ENCODE assay signal across 25 mouse cellular contexts in genomic region chr8:90851544-90851943, GRCm38 (mm10). TPM values are rescaled to one million over a fixed set of nuclear protein-coding genes. Genes with fewer than 3 reads are reported as not detected.
A peak's percentile ranks its signal among the peaks of the same experiment; 100 is the strongest.
DNase-seq lines count a peak whose midpoint lies in the region; TF ChIP-seq lines count a peak whose summit lies in the region.
"Had no signal": no experiment of that assay in that cellular context is flagged by ENCODE, and none has a peak within 500 bp of the region (broad histone marks: within the 10 kb centered on the region; RNA-seq: fewer than 3 reads in every experiment).

No protein-coding gene starts in this region.

- H3K9ac ChIP-seq in ES-Bruce4 (ENCODE audit: low read depth, poor library complexity, severe bottlenecking) (no peak overlapping the region), ES-E14 (ENCODE audit: insufficient read depth, low read depth, low read length, poor library complexity, severe bottlenecking) (no peak overlapping the region)
- H3K9ac ChIP-seq: embryonic facial prominence, embryonic 13.5 days; embryonic facial prominence, embryonic 15.5 days; forebrain, embryonic 12.5 days had no signal

- H3K9me3 ChIP-seq in ES-Bruce4 (replicated peaks; ENCODE audit: control insufficient read depth, insufficient read depth, low read length, poor library complexity, severe bottlenecking): no peaks in the 10 kb centered on the region
- H3K9me3 ChIP-seq in ES-E14 (ENCODE audit: control insufficient read depth, insufficient read depth, low read depth, low read length): no peaks in the 10 kb centered on the region
- H3K9me3 ChIP-seq: embryonic facial prominence, embryonic 13.5 days; embryonic facial prominence, embryonic 15.5 days; forebrain, embryonic 10.5 days; forebrain, embryonic 12.5 days had no signal

- no peaks in the 10 kb centered on the region for H3K27me3 ChIP-seq in ES-Bruce4 (ENCODE audit: control insufficient read depth, insufficient read depth, low read length, poor library complexity, severe bottlenecking)
- H3K27me3 ChIP-seq: embryonic facial prominence, embryonic 13.5 days; embryonic facial prominence, embryonic 15.5 days; forebrain, embryonic 12.5 days had no signal

- 0 out of 2 replicates have a peak, but pooled peaks have one; percentile 59 for TF ChIP-seq EP300 in ES-Bruce4 (IDR thresholded peaks at IDR 0.05; ENCODE audit: insufficient read depth, low read depth, low read length)

- in situ Hi-C loops in ES-E14 (cut with MboI; ENCODE audit: low sequenced_read_pairs in 2 of 2, unreplicated experiment in 2 of 2): no loop called here

- DNase-seq in ES-E14 (ENCODE audit: low read depth, low spot score) (no peak), ZHBTc4 (ENCODE audit: low read depth, low spot score) (peak; percentile 84)
- no peak for DNase-seq in right cerebral cortex, postnatal 4 days
- DNase-seq in kidney, postnatal 4 days: no peak
- DNase-seq in ovary, adult 18-20 months (ENCODE audit: low spot score): no peak
- DNase-seq: adrenal gland, adult 2 months; adrenal gland, postnatal 10 days; adrenal gland, postnatal 25 days; cerebellum, adult 11 months; cerebellum, adult 18-20 months; cerebellum, adult 8-10 months; cerebellum, adult 9-11 months; cerebellum, postnatal 14 days; cerebellum, postnatal 36 days; embryo, embryonic 11 days had no signal

- no peak for TF ChIP-seq CTCF in ES-Bruce4 (IDR thresholded peaks at IDR 0.05; ENCODE audit: low read depth, low read length)

- H3K4me3 ChIP-seq in ES-Bruce4 (ENCODE audit: low read depth, low read length) (no peak overlapping the region), ES-E14 (ENCODE audit: insufficient read depth in 1 of 2, low read depth in 1 of 2, low read length in 2 of 2, poor library complexity in 1 of 2, severe bottlenecking in 1 of 2) (no peak overlapping the region)
- H3K4me3 ChIP-seq: embryonic facial prominence, embryonic 13.5 days; embryonic facial prominence, embryonic 15.5 days; erythroblast, embryonic 14.5 days; forebrain, embryonic 10.5 days; forebrain, embryonic 12.5 days had no signal

- H3K36me3 ChIP-seq in ES-Bruce4 (ENCODE audit: control insufficient read depth, insufficient read depth, low read length, poor library complexity, severe bottlenecking): no peaks in the 10 kb centered on the region
- H3K36me3 ChIP-seq in ES-E14 (ENCODE audit: control insufficient read depth, insufficient read depth, low read length, poor library complexity, severe bottlenecking): peaks cover 2% of the 10 kb centered on the region; the same call in 1 of the 2 replicates
- H3K36me3 ChIP-seq: embryonic facial prominence, embryonic 13.5 days; embryonic facial prominence, embryonic 15.5 days; forebrain, embryonic 12.5 days had no signal

- H3K4me1 ChIP-seq in ES-Bruce4 (ENCODE audit: control insufficient read depth, insufficient read depth, low read length): peaks cover 13% of the 10 kb centered on the region
- H3K4me1 ChIP-seq in ES-E14 (ENCODE audit: control insufficient read depth in 2 of 2, insufficient read depth in 2 of 2, low read length in 2 of 2, poor library complexity in 1 of 2): peaks cover 7 to 36% of the 10 kb centered on the region in 2 experiments

- no peak for TF ChIP-seq POLR2A in ES-Bruce4 (IDR thresholded peaks at IDR 0.05; ENCODE audit: insufficient read depth, low read length)

- H3K27ac ChIP-seq in ES-Bruce4 (ENCODE audit: insufficient read depth, low read length) (peak overlapping the region; percentile 92), ES-E14 (ENCODE audit: insufficient read depth, low read depth, low read length, poor library complexity, severe bottlenecking) (peak overlapping the region; percentile 53; the same call in 1 of the 2 replicates)
- H3K27ac ChIP-seq: embryonic facial prominence, embryonic 13.5 days; embryonic facial prominence, embryonic 15.5 days; forebrain, embryonic 10.5 days; forebrain, embryonic 12.5 days had no signal

TF ChIP-seq in ES-E14, 5 proteins besides CTCF, POLR2A, EP300 and RAD21:
- TF ChIP-seq MAFK (IDR thresholded peaks at IDR 0.05; ENCODE audit: insufficient read depth, low read depth, low read length) (no peak), HCFC1 (IDR thresholded peaks at IDR 0.05; ENCODE audit: borderline replicate concordance, insufficient read depth, low read length) (no peak), CHD2 (IDR thresholded peaks at IDR 0.05; ENCODE audit: low read depth, low read length) (no peak), ZNF384 (IDR thresholded peaks at IDR 0.05; ENCODE audit: low read depth, low read length) (no peak), ZC3H11A (IDR thresholded peaks at IDR 0.05; ENCODE audit: borderline replicate concordance, low read depth, low read length) (no peak)

RNA-seq across cellular contexts. Expression of gene Chd9, which starts 23.4 kb away (rescaled TPM):
- polyA plus RNA-seq in ES-Bruce4 (2011; ENCODE audit: insufficient read depth, insufficient read length, low read depth, missing spikeins): 67.7 and 71.6 TPM in 2 replicates
- 32.4 and 41.6 TPM in 2 replicates for total RNA-seq in ES-E14 (2012; rRNA removed)

RNA-seq across cellular contexts. Expression of gene Gm19935, which starts 34.4 kb away (rescaled TPM):
- polyA plus RNA-seq in ES-Bruce4 (2011; ENCODE audit: insufficient read depth, insufficient read length, low read depth, missing spikeins): not detected in 2 replicates
- 0.32 and 0.49 TPM in 2 replicates for total RNA-seq in ES-E14 (2012; rRNA removed)
- total RNA-seq: adrenal gland, adult 2 months; adrenal gland, postnatal 10 days; adrenal gland, postnatal 25 days; adrenal gland, postnatal 4 days; common myeloid progenitor, adult 5-6 weeks; MEL had no signal
- polyA plus RNA-seq: adrenal gland, adult 2 months; embryonic facial prominence, embryonic 11.5 days; embryonic facial prominence, embryonic 13.5 days; erythroblast, embryonic 14.5 days; forebrain, embryonic 10.5 days; forebrain, embryonic 12.5 days had no signal
